Mouse (Mus musculus) adipocyte (in vitro differentiated cells): ENCODE data around the gene Casp12.
A peak's percentile ranks its signal among the peaks of the same experiment; 100 is the strongest.

Experiments
- DNase-seq: peaks from one replicate; pipeline ENCODE4 v3.0.0-alpha.2; 2016; ENCODE audit warnings: low spot score

Gene Casp12

DNA sequence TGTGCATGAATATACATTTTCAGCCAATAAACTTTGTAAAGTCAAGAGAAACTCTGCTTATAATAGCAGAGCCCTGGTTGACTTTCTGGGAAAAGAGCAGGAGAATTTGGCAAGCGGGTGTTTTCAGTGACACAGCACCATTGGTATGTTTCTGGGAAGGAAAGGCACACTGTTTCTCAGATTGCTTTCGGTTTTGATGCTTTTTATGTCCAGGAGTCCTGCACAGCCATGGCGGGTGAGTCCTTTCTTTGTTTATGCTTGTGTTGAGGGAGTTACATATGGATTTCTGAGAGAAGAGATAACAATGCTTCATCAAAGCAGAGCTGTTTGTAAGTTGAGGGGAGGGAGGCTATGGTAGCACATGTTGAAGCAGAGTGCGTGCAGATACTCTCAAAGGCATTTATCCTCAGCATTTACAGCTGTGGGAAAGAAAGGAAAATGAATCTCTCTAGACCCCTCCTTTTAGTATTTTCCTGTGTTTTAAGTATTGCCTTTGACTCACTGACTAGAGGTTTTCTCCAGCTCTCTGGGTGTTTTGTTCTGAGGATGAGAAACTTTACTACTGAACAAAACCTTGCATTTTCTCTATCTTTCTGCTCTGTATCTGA, at the start of gene Casp12:
Casp12 (plus strand) TSS at position 140 of the 608 bp plus-strand sequence.
- peak; percentile 86 for DNase-seq

DNA sequence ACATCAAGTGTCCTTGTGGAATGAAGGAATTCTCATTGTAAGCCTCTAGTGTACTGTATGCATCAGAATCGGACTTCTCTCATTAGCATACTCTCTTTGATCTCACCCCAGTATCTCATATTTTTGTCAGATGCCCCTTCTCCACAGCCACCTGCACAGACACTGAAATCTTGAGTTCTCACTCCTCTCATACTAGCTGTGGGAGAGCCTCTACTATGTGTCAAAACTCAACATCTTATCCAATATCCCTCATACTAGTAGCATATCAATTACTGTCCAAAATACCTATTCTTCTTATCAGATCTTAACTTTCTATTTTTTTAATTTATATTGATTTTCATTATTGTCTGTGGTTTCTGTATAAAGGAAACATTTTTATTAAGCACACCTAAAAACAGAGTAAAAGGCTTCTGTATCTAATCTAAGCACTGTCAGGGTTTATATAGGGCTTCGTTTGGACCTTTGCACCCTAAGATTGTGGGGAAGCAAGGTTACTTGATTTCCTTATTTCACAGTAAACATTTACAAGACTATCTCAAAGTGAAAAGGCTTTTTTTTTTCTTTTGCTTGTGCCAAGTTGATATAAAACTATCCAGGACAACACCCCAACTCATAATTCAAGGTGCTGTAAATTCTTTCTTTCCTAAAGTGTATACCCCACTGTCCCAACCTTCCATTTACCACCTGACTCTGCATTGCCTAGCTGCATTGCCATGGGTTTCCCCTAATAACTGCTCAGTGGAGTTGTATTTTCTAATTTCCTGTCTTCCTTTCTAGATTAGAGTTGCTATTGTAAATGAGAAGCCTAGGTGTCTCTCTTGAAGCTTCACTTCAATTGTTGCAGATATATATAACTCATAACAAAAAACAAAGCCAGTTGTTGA, 48.6 kb upstream of the Casp12 start:
- DNase-seq = no peak

DNA sequence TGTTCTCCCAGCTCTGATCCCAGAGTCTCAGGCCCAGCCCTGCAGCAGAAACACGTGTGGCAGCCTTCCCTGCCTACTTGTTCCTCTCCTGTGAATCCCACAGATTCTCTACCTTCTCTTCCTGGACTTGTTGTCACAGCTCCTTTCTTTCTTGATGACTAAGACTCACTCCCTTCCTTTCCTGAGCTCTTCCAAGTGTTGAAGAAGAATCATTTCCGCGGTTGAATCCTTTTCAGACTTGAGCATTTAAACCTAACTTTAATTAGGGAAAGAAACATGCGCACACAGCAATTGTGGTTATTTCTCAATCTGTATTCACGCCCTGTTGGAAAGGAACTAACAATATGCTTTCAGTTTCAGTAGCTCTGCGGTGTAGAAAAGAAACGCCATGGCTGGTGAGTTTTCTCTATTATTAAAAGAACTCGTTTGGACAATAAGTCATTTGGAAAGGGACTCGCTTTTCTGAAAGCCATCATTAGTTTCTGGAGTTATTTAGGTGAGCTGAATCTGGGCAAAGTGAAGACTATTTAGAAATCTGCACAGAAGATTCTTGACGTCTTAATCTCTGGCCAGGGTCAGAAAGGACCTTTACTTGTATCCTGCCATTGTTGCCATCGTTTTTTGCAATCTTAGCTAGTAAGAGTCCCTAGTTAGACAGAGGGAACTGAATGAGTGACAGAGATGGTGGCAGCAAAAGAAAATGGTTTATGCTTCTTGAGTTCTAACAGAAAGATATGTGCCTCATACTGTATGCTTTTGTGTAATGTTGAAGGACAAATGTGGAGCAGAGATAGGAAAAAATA, 46.7 kb upstream of the Casp12 start, which contains the start of gene Casp1:
Casp1 (plus strand) TSS at position 189 of the 803 bp plus-strand sequence.
- no peak for DNase-seq

DNA sequence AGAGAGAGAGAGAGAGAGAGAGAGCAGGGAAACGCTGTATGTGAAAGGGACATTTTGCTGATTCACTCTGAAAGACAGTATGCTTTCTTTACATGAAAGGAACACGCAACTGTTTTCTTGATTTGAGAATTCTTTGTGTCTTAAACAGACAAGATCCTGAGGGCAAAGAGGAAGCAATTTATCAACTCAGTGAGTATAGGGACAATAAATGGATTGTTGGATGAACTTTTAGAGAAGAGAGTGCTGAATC, 46.2 kb upstream of the Casp12 start:
- no peak for DNase-seq

DNA sequence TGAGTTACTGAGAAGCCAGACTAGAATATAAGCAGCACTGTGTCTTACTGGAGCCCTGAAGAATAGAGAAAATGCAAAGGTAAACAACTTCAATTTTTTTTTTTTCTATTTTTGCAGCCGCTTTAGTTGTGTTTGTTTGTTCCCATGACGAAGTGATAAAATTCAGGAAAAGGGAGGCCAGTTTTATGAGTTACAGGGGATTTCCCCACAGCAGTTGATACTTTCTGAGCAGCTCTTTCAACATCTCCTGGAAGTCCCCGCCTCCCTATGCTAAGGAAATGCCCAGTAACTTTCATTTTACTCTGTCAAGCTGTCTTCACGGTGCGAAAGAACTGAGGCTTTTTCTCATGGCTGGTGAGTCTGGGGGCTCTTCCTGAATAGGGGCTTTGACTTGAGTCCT, 36.7 kb upstream of the Casp12 start, which contains the start of gene Casp4:
Casp4 (plus strand) TSS at position 268 of the 400 bp plus-strand sequence.
- DNase-seq = peak; percentile 77

DNA sequence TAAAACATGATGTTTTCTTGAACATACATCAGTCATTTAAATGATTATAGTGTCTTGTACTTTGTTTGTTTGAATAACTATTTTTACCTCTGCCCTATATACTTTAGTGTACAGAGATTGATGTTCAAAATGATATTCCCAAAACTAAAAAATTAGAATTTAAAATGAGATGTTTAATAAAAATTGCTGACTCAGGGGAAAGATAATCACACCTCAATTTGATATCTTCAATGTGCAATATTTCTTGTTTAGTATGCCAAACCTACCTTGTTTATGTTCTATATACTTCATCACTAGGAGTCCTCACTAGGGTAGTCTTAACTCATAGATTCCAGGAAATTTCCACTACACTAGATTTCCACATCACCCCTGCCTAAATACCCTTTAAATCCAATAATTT, 35.1 kb upstream of the Casp12 start:
- no peak for DNase-seq

DNA sequence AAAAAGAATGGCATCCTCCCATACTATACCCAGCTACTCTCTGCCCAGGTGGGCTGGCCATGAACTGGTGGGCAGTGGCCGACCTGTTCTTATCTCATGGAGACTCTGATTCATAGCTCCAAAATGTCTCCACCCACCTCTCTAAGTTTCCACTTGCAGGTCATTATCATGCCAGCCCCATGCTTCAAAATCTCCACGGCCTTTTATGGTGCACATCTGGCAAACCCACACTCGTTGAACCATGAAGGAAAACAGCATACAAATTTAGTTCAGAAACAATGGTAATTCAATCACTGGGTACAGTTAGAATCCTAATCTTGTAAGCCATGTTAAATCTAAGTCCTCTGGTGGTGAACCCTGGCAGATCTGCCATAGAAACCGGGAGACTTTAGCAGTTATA, 33.8 kb upstream of the Casp12 start:
- no peak for DNase-seq

DNA sequence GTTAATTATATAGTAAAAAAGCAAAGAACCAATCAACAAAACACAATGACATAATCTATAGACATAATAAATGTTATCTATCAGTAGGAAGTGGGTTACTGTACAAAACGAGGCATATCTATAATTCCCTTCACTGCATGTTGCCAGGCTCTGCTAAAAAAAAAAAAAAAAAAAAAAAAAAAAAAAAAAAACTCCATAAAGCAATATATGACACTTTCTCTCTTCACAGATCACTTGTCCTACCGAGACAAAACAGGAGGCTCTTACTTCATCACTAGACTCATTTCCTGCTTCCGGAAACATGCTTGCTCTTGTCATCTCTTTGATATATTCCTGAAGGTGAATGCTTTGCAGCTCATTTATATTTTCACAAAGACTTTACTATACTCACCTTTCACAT, 17.0 kb upstream of the Casp12 start:
- no peak for DNase-seq

DNA sequence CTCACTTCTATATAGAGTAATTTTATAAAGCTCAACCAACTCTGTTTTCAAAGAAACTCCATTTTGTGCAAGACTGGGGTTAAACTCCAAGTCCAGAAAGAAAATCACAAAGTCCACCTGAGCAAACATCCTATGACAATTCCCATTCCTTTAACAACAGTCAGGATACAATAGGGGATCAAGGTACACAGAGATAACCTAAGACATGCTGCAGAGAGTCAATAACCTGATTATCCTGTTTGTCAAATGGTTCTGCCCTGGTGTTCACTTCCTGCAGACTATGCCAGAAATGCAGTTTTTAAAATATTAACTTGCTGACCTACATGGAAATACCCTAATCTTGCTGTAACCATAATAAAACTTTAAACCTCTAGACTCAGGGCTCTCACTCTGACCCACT, 12.8 kb upstream of the Casp12 start:
- no peak for DNase-seq

DNA sequence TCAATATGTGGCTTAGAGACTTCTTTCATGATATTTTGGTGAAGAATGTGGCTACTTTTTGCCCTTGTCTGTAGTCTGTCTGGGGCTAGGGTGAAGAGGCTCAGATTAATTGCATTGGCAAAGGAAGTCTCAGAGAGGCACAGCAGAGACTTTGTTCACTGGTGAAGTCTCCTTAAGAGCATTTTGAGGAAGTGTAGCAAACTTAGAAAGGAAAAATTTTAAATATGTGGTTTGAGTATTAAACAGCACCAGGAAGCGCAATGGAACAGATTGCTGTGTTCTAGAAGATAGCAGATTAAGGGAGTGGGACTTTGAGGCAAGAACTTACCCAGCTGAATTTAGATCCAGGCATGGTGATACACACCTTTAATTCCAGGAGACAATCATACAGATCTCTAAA, 11.8 kb upstream of the Casp12 start:
- DNase-seq = no peak

DNA sequence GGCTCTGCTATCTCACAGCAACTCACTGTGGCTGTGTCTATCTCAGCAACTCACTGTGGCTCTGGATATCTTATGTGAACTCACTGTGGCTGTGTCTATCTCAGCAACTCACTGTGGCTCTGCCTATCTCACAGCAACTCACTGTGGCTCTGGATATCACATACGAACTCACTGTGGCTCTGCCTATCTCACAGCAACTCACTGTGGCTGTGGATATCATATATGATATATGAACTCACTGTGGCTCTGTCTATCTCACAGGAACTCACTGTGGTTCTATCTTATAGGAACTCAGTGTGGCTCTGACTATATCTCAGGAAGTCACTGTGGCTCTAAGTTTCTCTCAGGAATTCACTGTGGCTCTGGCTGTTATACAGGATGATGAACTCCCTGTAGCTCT, 2.1 kb upstream of the Casp12 start:
- DNase-seq = no peak

DNA sequence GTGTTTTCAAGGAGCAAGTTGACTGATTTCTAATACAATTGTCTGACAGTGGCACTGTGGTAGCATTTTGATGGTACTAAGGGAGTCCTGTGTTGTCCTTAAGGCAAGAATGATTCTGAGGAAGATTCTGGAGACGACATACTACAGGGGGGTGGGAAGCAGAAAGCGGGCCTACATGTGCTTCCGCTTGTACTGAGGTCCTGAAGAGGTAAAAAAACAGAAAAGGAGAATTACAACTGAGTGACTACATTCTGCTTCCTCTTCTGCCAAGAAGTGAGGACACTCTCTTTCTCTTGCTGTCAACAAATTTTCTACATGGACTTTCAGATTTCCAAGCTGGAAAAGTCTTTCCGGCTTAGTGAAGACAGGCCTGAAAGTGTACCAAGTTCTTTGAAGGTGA, 1.1 kb upstream of the Casp12 start:
- peak; percentile 16 for DNase-seq

DNA sequence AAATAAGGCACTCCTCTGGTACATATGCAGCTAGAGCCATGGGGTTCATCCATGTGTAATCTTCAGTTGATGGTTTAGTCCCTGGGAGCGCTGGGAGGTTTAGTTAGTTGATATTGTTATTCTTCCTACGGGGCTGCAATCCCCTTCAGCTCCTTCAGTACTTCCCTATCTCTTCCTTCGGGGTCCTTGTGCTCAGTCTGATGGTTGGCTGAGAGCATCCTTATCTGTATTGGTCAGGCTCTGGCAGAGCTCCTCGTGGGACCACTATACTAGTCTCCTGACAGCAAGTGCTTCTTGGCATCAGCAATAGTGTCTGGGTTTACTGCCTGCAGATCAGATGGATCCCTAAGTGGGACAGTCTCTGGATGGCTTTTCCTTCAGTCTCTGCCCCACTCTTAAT, 2.2 kb downstream of the Casp12 start:
- DNase-seq = no peak

DNA sequence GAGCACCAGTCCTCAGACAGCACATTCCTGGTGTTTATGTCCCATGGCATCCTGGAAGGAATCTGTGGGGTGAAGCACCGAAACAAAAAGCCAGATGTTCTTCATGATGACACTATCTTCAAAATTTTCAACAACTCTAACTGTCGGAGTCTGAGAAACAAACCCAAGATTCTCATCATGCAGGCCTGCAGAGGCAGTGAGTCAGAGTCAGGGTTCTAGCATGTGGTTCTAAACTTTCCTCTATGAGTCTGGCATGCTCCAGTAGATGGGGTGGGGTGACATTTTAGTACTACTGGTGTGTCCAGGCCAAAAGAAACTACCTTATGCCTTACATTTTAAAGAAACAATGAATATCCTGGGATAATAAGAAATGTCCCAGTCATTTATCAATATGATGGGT, 8.4 kb downstream of the Casp12 start:
- DNase-seq = no peak

DNA sequence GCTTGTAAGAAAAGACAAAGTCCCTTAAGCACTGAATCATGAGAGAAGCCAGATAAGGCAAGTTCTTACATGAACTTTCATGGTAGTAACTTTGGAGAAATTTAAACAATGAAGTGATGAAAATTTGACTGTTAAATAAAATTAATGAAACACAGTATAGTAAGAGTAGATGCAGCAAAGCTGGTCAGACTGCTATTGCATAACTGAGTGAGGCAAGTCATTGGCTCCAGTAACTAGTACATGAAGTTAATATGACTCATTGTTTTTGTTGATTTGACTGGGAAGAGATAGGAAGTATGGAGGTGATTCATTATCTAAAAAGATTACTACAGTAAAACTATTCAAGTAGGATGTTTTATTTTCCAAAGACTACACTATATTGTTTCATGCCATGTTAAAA, 11.6 kb downstream of the Casp12 start:
- DNase-seq = peak; percentile 67

DNA sequence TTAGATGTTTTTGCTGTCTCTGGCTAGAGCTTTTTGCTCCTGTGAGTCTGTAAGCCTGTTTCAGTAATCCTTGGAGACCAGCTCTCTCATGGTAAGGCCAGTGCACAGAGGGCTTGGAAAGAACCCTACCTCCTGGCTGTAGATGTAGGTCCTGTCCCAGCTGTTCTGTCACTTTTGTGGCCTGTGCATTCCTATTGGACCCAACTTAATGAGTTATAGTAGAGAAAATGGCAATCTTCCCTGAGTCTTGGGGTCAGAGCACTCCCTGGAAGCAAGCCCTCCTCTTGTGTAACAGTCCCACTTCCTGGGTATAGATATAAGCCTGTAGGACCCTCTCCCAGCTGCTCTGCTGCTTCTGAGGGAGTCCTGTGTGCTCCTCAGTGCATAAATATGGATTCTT, 48.3 kb downstream of the Casp12 start:
- DNase-seq = peak; percentile 42

DNA sequence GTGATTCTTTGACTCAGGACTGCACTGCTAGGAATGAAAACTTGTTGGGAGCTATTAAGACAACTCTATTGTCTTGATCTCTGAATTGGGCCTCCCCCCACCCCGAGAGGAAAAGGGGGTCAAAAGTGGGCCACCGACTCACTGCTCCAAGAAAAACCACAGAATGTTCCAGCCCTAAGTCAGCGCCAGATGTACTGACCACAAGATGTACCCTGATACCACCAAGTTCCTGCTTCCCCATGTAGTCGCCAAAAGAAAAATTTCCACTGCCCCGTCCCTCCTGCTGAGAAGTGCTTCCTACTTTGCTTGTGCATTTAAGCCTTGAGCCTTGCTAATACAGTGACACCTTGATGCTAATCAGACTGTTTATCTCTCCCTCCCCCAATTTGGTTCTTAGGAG, 50.6 kb downstream of the Casp12 start:
- DNase-seq = peak; percentile 2

DNA sequence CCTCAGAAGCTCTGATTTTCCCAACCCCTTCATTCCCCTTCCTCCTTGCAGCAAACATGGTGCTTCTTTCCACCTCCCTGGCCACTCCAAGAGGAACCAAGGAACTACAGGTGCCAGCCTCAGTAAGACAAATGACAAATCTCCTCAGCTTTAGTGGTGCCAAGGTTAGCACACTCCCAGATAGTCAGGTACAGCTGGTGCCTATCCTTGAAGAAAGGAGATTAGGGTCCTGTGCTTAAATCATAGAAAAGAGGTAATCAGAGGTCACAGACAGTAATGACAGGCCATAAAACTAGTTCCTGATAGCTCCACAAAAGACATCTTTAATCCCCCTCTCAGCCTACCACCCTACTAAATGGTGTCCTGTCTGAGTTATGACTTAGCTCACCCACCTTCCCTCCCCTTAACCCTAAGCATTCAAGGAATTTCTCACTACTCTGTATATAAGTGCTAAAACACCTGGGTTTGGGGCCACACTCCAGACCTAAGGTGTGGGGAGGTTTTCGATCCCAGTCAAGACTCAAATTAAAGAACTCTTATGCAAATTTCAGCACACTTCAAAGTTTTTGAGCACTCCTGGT, 65.8 kb downstream of the Casp12 start:
- no peak for DNase-seq

DNA sequence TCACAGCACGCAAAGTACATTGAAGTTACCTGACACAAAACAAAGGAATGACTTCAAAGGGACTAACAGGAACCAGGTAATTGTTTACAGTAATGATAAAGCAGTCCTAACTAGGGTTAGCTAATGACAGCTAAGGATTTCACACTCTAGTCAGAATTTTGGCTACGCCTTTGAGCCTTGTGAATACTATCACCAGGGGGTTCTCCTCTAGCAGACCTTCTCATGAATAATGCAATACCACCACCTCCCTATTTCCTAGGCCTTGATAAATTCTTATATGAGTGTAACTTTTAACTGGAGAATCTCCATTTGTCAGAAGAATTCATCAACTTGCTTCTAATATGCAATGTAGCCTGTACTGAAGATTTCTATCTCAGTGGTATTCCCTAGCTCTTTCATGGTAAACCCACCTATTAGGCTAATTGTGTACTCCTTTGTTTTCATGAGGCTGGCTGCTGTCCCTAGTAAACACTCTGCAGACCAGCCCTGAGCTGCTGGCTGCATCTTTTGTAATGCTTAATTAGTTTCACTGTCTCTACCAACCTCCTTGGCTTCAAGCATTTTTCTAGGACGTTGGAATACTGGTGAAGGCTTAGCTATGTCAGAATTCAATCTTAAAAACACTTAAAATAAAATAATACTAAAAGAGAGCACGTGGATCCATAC, 67.3 kb downstream of the Casp12 start:
- DNase-seq = no peak

DNA sequence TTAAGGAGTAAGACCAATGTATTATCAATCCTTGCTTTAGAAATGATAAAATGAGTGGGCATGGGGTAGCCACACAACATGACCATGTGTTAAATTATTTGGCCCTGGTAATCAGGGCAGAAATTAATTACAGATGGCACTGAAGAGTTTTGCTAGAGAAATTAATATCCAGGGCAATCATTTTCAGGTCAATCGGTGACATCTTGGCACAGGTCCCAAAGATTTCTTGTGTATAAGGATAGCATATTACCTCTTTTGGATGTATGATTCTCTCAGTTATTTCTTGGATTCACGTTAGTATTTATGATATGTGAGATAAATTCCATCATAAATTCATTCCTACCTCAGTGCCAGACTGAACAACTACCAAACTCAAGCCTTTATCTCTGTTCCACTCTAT, 72.6 kb downstream of the Casp12 start:
- DNase-seq = no peak
